Mouse (Mus musculus) telencephalon, adult 2 months (tissue): ENCODE measurements at regions not wholly inside any gene's neighbourhood (a gene's known extent, or its start where the extent isn't known, plus 50 kb on each side); places are given as distances from the start of the nearest gene placed in this dataset.

Experiments
- DNase-seq: peaks from one replicate; pipeline ENCODE4 v3.0.0-alpha.2; 2011; ENCODE audit warnings: low read depth, low spot score

GRCm38 (mm10) chr17:15981558-15981957, 150.7 kb upstream of the Rgmb start:
- no peak for DNase-seq

GRCm38 (mm10) chr17:15977374-15978031, 146.7 kb upstream of the Rgmb start:
- peak; percentile 6 for DNase-seq

GRCm38 (mm10) chr17:15971351-15971685, 140.5 kb upstream of the Rgmb start:
- DNase-seq: no peak

GRCm38 (mm10) chr17:15970481-15971350, 139.9 kb upstream of the Rgmb start:
- DNase-seq: no peak

GRCm38 (mm10) chr17:15968331-15968730, 137.5 kb upstream of the Rgmb start:
- DNase-seq: no peak

GRCm38 (mm10) chr17:15955656-15956055, 124.8 kb upstream of the Rgmb start:
- DNase-seq: no peak

GRCm38 (mm10) chr17:15951641-15952040, 120.8 kb upstream of the Rgmb start:
- peak; percentile 15 for DNase-seq

GRCm38 (mm10) chr17:15949753-15950152, 118.9 kb upstream of the Rgmb start:
- DNase-seq: no peak

GRCm38 (mm10) chr17:15942378-15942777, 111.5 kb upstream of the Rgmb start:
- DNase-seq: no peak

GRCm38 (mm10) chr17:15918609-15919008, 87.8 kb upstream of the Rgmb start:
- no peak for DNase-seq

GRCm38 (mm10) chr17:15898689-15899419, 68.0 kb upstream of the Rgmb start:
- DNase-seq: no peak

GRCm38 (mm10) chr17:15895968-15896367, 65.1 kb upstream of the Rgmb start:
- DNase-seq: no peak

- peak; percentile 31 for DNase-seq
Observed at GRCm38 (mm10) chr17:15891896-15892675, 61.2 kb upstream of the Rgmb start.

GRCm38 (mm10) chr17:15890595-15891140, 59.8 kb upstream of the Rgmb start:
- DNase-seq: no peak

GRCm38 (mm10) chr17:15882803-15883202, 52.0 kb upstream of the Rgmb start:
- DNase-seq: no peak

- no peak for DNase-seq
Observed at GRCm38 (mm10) chr17:15882245-15882644, 51.4 kb upstream of the Rgmb start.
